Mouse (Mus musculus) urinary bladder, adult 18-20 months (tissue): ENCODE data around the gene 2210407C18Rik.

ENCODE experiments used
- DNase-seq, 2 experiments: peaks; one replicate each; pipeline ENCODE4 v3.0.0; 2022; ENCODE audit warnings: low spot score in 2 of 2, mixed read lengths in 2 of 2

2210407C18Rik gene

GRCm38 (mm10) chr11:58615975-58616374, at the start of gene 2210407C18Rik:
2210407C18Rik (minus strand) TSS chr11:58616075.
- DNase-seq: no peak

GRCm38 (mm10) chr11:58658596-58658995, 42.7 kb upstream of the 2210407C18Rik start, which contains the start of gene Olfr322:
Olfr322 (plus strand) TSS chr11:58658782.
- DNase-seq: no peak

- no peak for DNase-seq
Observed at GRCm38 (mm10) chr11:58655151-58655550, 39.3 kb upstream of the 2210407C18Rik start.

GRCm38 (mm10) chr11:58643350-58643749, 27.5 kb upstream of the 2210407C18Rik start:
- DNase-seq: peak in 1 of 2 experiments; percentile 16

GRCm38 (mm10) chr11:58641638-58642358, 25.9 kb upstream of the 2210407C18Rik start:
- no peak for DNase-seq

GRCm38 (mm10) chr11:58641057-58641456, 25.2 kb upstream of the 2210407C18Rik start:
- DNase-seq: no peak

- peak in 1 of 2 experiments; percentile 30 for DNase-seq
Observed at GRCm38 (mm10) chr11:58640272-58640867, 24.5 kb upstream of the 2210407C18Rik start, which contains the start of gene Trim58. Trim58 (plus strand) TSS chr11:58640465.

- DNase-seq: peak; percentile 50 to 66
Observed at GRCm38 (mm10) chr11:58638176-58638701, 22.4 kb upstream of the 2210407C18Rik start.

GRCm38 (mm10) chr11:58636376-58636977, 20.6 kb upstream of the 2210407C18Rik start:
- peak; percentile 35 to 39 for DNase-seq

GRCm38 (mm10) chr11:58634878-58635277, 19.0 kb upstream of the 2210407C18Rik start:
- DNase-seq: no peak

GRCm38 (mm10) chr11:58630401-58630800, 14.5 kb upstream of the 2210407C18Rik start, which contains the start of gene Olfr323:
Olfr323 (minus strand) TSS chr11:58630501.
- no peak for DNase-seq

GRCm38 (mm10) chr11:58626146-58626545, 10.3 kb upstream of the 2210407C18Rik start:
- no peak for DNase-seq

- DNase-seq: no peak
Observed at GRCm38 (mm10) chr11:58618793-58619192, 2.9 kb upstream of the 2210407C18Rik start.

GRCm38 (mm10) chr11:58618369-58618768, 2.5 kb upstream of the 2210407C18Rik start:
- DNase-seq: no peak

GRCm38 (mm10) chr11:58614526-58614925, 1.3 kb downstream of the 2210407C18Rik start:
- DNase-seq: no peak

GRCm38 (mm10) chr11:58613359-58613758, 2.5 kb downstream of the 2210407C18Rik start:
- DNase-seq: no peak

- DNase-seq: no peak
Observed at GRCm38 (mm10) chr11:58607030-58607429, 8.8 kb downstream of the 2210407C18Rik start.

- DNase-seq: peak in 1 of 2 experiments; percentile 34
Observed at GRCm38 (mm10) chr11:58606177-58606919, 9.5 kb downstream of the 2210407C18Rik start.

- no peak for DNase-seq
Observed at GRCm38 (mm10) chr11:58605228-58605627, 10.6 kb downstream of the 2210407C18Rik start.

- DNase-seq: no peak
Observed at GRCm38 (mm10) chr11:58604688-58605087, 11.2 kb downstream of the 2210407C18Rik start.

GRCm38 (mm10) chr11:58602800-58603560, 12.9 kb downstream of the 2210407C18Rik start:
- DNase-seq: no peak
